Mouse (Mus musculus) thymus, postnatal 10 days (tissue): ENCODE data around the gene Ccdc12.

Source experiments
- DNase-seq, 2 experiments: peaks; one replicate each; pipeline ENCODE4 v3.0.0; 2021; ENCODE audit warnings: low spot score in 2 of 2

Ccdc12 gene

GRCm38 (mm10) chr9:110702848-110703247 is 46.5 kb downstream of the Ccdc12 start:
- DNase-seq, result no peak

GRCm38 (mm10) chr9:110703951-110704350 is 47.6 kb downstream of the Ccdc12 start:
- DNase-seq, result no peak

- no peak for DNase-seq
Observed at GRCm38 (mm10) chr9:110706784-110707183, 50.5 kb downstream of the Ccdc12 start.

DNA sequence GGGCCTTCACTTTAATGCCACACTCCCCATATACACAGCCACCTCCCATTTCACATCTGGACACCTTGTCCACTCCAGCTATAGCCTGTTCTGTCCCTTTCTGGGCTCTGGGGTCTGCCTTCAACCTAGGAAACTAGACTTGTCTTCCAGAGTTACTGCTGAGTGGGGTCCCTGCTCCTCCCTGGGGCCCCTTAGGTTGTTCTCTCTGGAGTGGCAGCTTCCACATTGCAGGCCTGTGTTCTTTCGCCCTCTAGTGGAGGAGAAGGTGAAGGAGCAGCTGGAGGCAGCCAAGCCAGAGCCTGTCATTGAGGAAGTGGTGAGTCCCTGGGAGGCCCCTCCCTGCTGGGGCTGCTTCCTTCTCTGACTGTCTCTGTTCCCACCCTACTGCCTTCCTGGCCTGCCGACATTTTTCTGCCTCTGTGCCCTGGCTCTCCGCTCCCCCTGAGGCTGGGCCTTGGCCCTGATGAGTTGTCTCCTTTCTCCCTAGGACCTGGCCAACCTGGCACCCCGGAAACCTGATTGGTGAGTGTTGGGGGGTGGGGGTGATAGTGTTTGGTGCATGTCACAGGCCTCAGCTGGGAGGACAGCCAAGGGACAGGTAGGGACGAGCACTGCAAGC is 53.4 kb downstream of the Ccdc12 start:
- peak; percentile 83 to 88 for DNase-seq

DNA sequence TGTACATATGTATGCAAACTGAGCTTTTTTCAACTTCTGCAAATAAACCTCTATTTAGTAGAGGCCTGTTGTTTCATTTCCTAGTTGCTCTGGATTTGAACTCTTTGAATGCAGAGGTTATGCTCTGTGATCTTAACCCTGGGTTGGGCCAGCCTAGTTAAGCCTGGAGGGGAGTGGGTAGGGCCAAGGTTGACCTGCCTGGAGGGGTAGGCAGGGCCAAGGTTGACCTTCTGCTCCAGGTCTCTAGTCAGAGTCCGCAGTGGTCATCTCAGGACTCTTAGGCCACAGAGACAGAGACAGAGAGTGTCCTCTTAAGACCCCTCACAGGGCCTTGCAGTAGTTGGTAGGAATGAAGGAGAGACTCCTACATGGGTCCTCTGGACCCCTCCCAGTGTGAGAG is 55.2 kb downstream of the Ccdc12 start:
- DNase-seq, result no peak

DNA sequence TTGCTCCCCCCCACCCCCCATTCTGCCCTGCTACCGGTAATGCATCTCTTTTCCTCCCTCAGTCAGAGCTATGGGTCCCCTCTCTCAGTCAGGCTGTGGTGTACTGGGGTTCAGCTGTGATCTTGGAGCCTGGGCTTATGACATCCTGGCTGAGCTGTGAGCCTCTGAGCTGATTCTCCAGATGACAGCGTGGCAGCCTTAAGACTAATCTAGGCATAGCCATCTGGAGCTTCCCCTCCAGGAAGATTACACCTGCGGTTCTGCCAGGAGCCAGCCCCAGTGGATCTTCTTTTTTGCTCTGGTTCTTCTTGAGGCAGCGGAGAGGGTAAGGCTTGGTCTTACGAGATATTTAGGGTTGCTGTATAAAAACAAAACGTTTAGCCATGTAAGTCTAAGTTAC is 55.7 kb downstream of the Ccdc12 start:
- DNase-seq, result no peak

GRCm38 (mm10) chr9:110712545-110712944 is 56.2 kb downstream of the Ccdc12 start:
- DNase-seq, result no peak

DNA sequence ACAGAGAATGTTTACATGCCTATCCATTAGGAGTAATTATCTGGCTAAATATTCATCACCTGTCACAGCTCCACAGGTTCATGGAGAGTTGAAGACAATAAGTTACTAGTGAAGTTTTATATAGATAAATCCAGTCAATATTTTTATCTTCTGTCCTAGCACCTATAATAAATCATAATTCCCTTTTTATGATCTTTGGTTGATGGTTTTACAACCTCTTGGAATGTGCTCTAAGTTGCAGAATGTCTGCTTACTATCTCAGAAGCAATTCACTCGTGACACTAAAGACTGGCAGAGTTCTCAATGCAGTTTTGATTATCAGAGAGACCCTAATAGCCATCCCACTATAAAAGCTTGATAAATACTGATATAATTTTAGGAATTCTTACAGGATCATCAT is 57.1 kb downstream of the Ccdc12 start:
- no peak for DNase-seq

DNA sequence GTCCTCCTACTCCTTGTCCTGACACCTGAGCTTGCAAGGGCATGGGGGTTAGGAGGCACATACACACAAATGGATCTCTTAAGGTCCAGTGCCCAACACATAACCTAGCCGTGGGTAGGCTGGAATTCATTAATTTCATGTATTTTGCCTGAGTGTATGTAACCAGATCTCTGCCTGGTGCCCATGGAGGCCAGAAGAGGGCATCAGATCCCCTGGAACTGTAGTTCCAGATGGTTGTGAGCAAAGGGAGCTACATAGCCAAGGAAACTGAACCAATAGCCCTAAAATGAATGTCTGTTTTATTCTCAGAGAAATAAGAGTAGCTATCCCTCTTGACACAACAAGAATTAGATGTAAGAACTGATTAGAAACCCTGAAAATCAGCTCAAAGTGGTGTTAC is 59.1 kb downstream of the Ccdc12 start:
- no peak for DNase-seq

- DNase-seq, result peak; percentile 11 to 44
Observed at GRCm38 (mm10) chr9:110716775-110717174, 60.5 kb downstream of the Ccdc12 start.

DNA sequence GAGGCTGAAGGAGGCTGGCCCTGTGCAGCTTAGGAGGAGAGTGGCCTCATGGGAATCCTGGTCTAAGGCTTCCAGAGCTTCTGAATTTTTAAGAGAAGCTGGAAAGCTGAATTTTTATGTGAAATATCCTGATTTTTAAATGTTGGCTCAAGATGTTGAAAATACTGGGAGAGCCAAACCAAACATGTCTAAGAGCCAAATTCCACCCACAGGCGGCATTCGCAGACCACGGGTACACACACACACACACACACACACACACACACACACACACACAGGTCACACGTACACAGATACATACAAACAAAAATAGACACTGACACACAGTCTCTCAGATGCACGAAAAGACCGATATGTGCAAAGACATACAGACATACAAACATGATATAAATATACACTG is 61.8 kb downstream of the Ccdc12 start:
- DNase-seq, result no peak

DNA sequence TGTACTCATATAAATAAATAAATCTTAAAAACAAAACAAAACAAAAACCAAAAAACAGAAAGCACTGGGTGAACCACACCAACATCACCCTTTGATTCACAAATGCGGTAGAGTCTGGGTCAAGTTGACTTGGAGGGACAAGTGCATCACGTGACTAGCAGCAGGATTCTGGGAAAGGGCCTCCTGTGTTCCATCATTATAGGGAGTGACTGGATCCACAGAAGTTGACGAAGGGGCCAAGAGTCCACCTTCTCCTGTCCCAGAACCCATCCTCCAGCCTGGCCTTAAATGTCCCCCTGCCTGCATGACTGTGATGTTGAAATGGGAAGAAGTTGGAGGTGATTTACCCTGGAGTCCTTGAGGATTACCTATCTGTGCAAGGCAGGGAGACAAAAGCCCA is 62.5 kb downstream of the Ccdc12 start:
- no peak for DNase-seq

DNA sequence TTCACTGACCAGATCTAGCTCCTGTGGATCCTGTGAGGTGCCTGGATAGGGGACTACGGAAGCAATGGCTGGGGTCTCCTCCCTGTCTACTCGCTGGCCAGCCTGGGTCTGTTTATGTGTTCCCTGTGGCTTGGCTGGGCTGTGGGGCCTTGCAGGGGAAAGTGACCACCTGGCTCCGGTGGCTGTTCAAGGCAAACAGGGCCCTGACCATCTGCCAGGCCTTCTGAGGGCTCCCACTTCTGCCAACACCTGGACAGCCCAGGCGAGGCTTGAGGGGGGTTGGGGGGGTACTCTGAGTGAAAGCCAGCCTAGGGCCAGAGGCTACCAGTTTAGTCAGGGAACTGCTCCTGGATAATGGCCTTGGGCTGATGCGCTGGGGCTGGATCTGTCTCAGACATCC is 63.7 kb downstream of the Ccdc12 start:
- DNase-seq, result no peak

DNA sequence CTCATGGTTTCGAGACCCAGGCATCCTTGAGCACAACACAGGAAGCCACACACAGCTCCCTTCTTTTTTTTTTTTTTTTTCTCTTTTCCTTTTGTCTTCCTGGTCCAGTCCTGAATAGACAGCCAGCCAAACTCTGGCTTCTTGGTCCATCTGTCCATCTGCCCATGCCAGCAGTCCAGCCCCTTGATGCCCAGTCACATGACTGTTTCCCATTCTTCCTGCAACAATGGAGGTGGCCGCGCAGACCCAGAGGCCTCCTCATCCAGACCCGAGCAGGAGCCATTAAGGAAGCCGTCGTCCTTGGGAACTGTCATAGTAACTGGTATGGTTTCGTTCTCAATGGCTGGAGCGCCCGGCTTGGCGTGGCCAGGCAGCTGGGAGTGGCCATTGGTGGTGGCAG is 65.8 kb downstream of the Ccdc12 start:
- DNase-seq, result no peak

DNA sequence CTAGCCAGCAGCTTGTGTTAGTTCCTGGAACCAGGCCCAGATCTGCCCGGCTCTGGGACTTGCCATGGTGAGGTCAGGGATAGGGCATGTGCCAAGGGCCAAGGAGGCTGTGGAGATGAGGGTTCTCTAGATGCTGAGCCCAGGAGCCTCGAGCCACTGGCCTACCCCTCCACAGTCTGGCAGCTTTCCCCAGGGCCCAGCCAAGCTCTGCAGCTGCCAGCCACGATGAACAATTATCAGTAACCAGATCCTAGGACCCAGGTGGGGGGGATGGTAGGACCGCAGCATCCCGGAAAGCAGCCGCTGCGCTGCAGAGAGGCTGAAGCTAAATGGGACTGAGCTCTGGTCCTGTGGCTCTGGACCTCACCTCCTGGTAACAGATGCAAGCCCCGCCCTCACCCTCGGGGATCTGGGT is 69.4 kb downstream of the Ccdc12 start:
- no peak for DNase-seq

DNA sequence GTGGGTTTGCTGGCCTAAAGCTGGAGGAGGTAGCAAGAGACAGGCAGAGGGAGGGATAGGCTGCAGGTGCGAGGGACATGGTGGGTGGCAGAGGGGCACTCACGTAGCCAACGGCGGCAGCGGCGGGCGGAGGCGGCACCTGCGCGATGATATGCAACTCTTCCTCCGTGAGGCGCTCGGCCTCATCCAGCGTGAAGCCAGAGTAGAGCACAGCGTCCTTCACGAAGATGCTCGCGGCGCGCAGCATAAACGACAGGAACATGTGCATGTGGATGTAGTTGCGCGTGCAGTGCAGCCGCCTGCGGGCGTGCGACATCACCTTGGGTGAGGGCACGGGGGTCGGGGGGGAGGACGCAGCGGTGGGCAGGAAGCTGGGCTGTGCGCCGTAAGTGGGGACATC is 70.6 kb downstream of the Ccdc12 start:
- DNase-seq, result peak in 1 of 2 experiments; percentile 44

DNA sequence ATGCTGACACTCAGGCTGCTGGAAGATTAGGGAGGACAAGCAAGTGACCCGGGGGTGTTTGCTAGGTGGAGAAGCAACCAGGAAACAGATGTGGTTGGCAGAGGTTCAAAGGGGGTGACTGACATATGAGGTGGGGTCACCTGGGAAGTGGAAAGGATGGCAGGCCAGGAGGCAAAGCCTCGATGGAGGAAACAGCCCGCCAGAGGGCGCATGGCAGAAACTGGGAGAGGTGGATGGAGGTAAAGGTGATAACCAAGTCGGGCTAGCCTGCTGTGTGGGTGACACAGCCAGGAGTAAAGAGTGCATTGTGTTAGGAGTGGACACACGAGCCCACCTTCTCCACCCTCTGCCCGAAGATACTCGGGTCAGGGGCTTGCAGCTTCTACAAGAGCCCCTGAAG is 73.5 kb downstream of the Ccdc12 start:
- peak; percentile 38 to 77 for DNase-seq

GRCm38 (mm10) chr9:110731859-110732258 is 75.6 kb downstream of the Ccdc12 start:
- no peak for DNase-seq

- peak; percentile 30 to 31 for DNase-seq
Observed at GRCm38 (mm10) chr9:110732623-110733022, 76.3 kb downstream of the Ccdc12 start.

GRCm38 (mm10) chr9:110733102-110733501 is 76.8 kb downstream of the Ccdc12 start:
- DNase-seq, result no peak

GRCm38 (mm10) chr9:110734154-110734553 is 77.9 kb downstream of the Ccdc12 start:
- peak; percentile 18 to 33 for DNase-seq

GRCm38 (mm10) chr9:110736362-110736761 is 80.1 kb downstream of the Ccdc12 start:
- no peak for DNase-seq

GRCm38 (mm10) chr9:110738054-110738453 is 81.8 kb downstream of the Ccdc12 start:
- no peak for DNase-seq

GRCm38 (mm10) chr9:110739961-110740360 is 83.7 kb downstream of the Ccdc12 start:
- no peak for DNase-seq
